Mouse (Mus musculus) CH12.LX (cell line): ENCODE results near the gene Tpsg1. TPM values are rescaled to one million over a fixed set of nuclear protein-coding genes. Genes with fewer than 3 reads are reported as not detected.

Experiments
- DNase-seq: peaks from one replicate; pipeline ENCODE4 v3.0.0-alpha.2; 2013; ENCODE audit errors: extremely low read depth
- H3K27ac ChIP-seq: 2 replicates; pipeline ENCODE4 v1.5.1; 2012; ENCODE audit warnings: low read depth, mild to moderate bottlenecking, control low read depth, moderate library complexity; ENCODE audit not compliant: insufficient read depth
- H3K27me3 ChIP-seq: replicated peaks from 2 replicates; pipeline ENCODE3; 2012; ENCODE audit warnings: inconsistent platforms
- H3K36me3 ChIP-seq, 2 experiments: replicated peaks in 1 of 2; 2 replicates each; pipeline versions ENCODE3 to v1.6.1; 2012; ENCODE audit warnings: inconsistent platforms in 1 of 2, low read length in 1 of 2, mild to moderate bottlenecking in 1 of 2, mixed read lengths in 1 of 2, moderate library complexity in 1 of 2; ENCODE audit not compliant: control insufficient read depth in 1 of 2, insufficient read depth in 1 of 2
- H3K4me1 ChIP-seq, 2 experiments: 2 replicates each; pipeline ENCODE4 v1.6.1; 2012; ENCODE audit warnings: inconsistent platforms in 1 of 2, moderate library complexity in 1 of 2; ENCODE audit not compliant: insufficient read depth in 2 of 2, control insufficient read depth in 1 of 2
- H3K4me2 ChIP-seq: 2 replicates; pipeline ENCODE4 v1.6.1; 2012; ENCODE audit warnings: low read depth, mild to moderate bottlenecking, control low read depth; ENCODE audit not compliant: poor library complexity, insufficient read depth, severe bottlenecking
- H3K4me3 ChIP-seq, 3 experiments: fragments of 150-350 bp in 1 of 3; sonication (generic) in 1 of 3; replicated peaks in 1 of 3; 2 replicates each; pipeline versions ENCODE3 to v1.5.1; 2011 to 2012; ENCODE audit warnings: low read depth in 2 of 3, low read length in 2 of 3, mild to moderate bottlenecking in 2 of 3, moderate library complexity in 2 of 3, control low read depth in 1 of 3, improper control_type of control experiment in 1 of 3, inconsistent platforms in 1 of 3, mixed read lengths in 1 of 3; ENCODE audit not compliant: poor library complexity in 1 of 3
- H3K79me2 ChIP-seq: replicated peaks from 2 replicates; pipeline ENCODE4 v1.6.1; 2012; ENCODE audit warnings: mild to moderate bottlenecking, moderate library complexity; ENCODE audit not compliant: control insufficient read depth, poor library complexity, insufficient read depth, severe bottlenecking; ENCODE audit errors: extremely low read depth
- H3K9ac ChIP-seq: 2 replicates; pipeline ENCODE4 v1.6.1; 2012; ENCODE audit warnings: low read depth, mild to moderate bottlenecking, control low read depth, moderate library complexity; ENCODE audit not compliant: insufficient read depth
- H3K9me3 ChIP-seq: replicated peaks from 2 replicates; pipeline ENCODE3; 2012; ENCODE audit warnings: low read length, inconsistent platforms, mixed read lengths
- BHLHE40 ChIP-seq: IDR thresholded peaks from 2 replicates; pipeline ENCODE4 v1.6.1; 2011; ENCODE audit warnings: mild to moderate bottlenecking, low read depth, low read length, improper control_type of control experiment
- CHD1 ChIP-seq: IDR thresholded peaks from 2 replicates; pipeline ENCODE4 v1.6.1; 2012; ENCODE audit warnings: low read depth, low read length, improper control_type of control experiment, inconsistent platforms
- CHD2 ChIP-seq: IDR thresholded peaks from 2 replicates; pipeline ENCODE4 v1.6.1; 2011; ENCODE audit warnings: low read length, improper control_type of control experiment
- ELF1 ChIP-seq: IDR thresholded peaks from 2 replicates; pipeline ENCODE4 v1.6.1; 2014; ENCODE audit warnings: low read depth, mild to moderate bottlenecking, inconsistent platforms, low read length, improper control_type of control experiment
- EP300 ChIP-seq: IDR thresholded peaks from 2 replicates; pipeline ENCODE4 v1.6.1; 2011; ENCODE audit warnings: low read length, improper control_type of control experiment
- GABPA ChIP-seq: IDR thresholded peaks from 2 replicates; pipeline ENCODE4 v1.6.1; 2012; ENCODE audit warnings: low read depth, low read length, improper control_type of control experiment, inconsistent platforms; ENCODE audit not compliant: insufficient replicate concordance
- JUND ChIP-seq: conservative IDR thresholded peaks from 2 replicates; pipeline ENCODE4 v1.6.1; 2011; ENCODE audit warnings: low read depth, low read length, improper control_type of control experiment
- KAT2A ChIP-seq: IDR thresholded peaks from 2 replicates; pipeline ENCODE4 v1.6.1; 2012; ENCODE audit warnings: low read length, improper control_type of control experiment, inconsistent platforms; ENCODE audit not compliant: insufficient replicate concordance
- MAX ChIP-seq: IDR thresholded peaks from 2 replicates; pipeline ENCODE4 v1.6.1; 2011; ENCODE audit warnings: low read length, improper control_type of control experiment
- MEF2A ChIP-seq: IDR thresholded peaks from 2 replicates; pipeline ENCODE4 v1.6.1; 2014; ENCODE audit warnings: low read depth, mild to moderate bottlenecking, inconsistent platforms, low read length, improper control_type of control experiment, borderline replicate concordance
- MYC ChIP-seq: IDR thresholded peaks from 2 replicates; pipeline ENCODE4 v1.6.1; 2011; ENCODE audit warnings: low read depth, mild to moderate bottlenecking, improper control_type of control experiment, low read length
- NELFE ChIP-seq: IDR thresholded peaks from 2 replicates; pipeline ENCODE4 v1.6.1; 2011; ENCODE audit warnings: low read depth, low read length, improper control_type of control experiment
- PAX5 ChIP-seq: IDR thresholded peaks from 2 replicates; pipeline ENCODE4 v1.6.1; 2012; ENCODE audit warnings: low read length, inconsistent platforms, mixed read lengths
- POLR2A ChIP-seq: IDR thresholded peaks from 2 replicates; pipeline ENCODE4 v1.6.1; 2011; ENCODE audit warnings: low read depth, mild to moderate bottlenecking, improper control_type of control experiment, low read length
- POLR2AphosphoS2 ChIP-seq: IDR thresholded peaks from 2 replicates; pipeline ENCODE4 v1.6.1; 2011; ENCODE audit warnings: low read depth, low read length, improper control_type of control experiment
- RCOR1 ChIP-seq: conservative IDR thresholded peaks from 2 replicates; pipeline ENCODE4 v1.6.1; 2012; ENCODE audit warnings: low read depth, mild to moderate bottlenecking, inconsistent platforms, low read length, improper control_type of control experiment
- SMC3 ChIP-seq: IDR thresholded peaks from 2 replicates; pipeline ENCODE4 v1.6.1; 2011; ENCODE audit warnings: low read depth, low read length, improper control_type of control experiment
- TBP ChIP-seq: conservative IDR thresholded peaks from 2 replicates; pipeline ENCODE4 v1.6.1; 2011; ENCODE audit warnings: low read depth, low read length, improper control_type of control experiment
- USF1 ChIP-seq: IDR thresholded peaks from 2 replicates; pipeline ENCODE4 v1.6.1; 2014; ENCODE audit warnings: low read depth, mild to moderate bottlenecking, inconsistent platforms, low read length, improper control_type of control experiment
- ZC3H11A ChIP-seq: IDR thresholded peaks from 2 replicates; pipeline ENCODE4 v1.6.1; 2012; ENCODE audit warnings: low read depth, mild to moderate bottlenecking, inconsistent platforms, low read length, improper control_type of control experiment
- ZKSCAN1 ChIP-seq: IDR thresholded peaks from 2 replicates; pipeline ENCODE4 v1.6.1; 2012; ENCODE audit warnings: low read depth, inconsistent platforms, low read length, improper control_type of control experiment, borderline replicate concordance
- ZMIZ1 ChIP-seq: IDR thresholded peaks from 2 replicates; pipeline ENCODE4 v1.6.1; 2012; ENCODE audit warnings: low read depth, mild to moderate bottlenecking, inconsistent platforms, low read length, improper control_type of control experiment
- dilution Hi-C: fragments of 300-500 bp; cut with MboI; formaldehyde crosslinking; loops from 2 replicates; pipeline ENCODE4 v1.14.3; 2020; ENCODE audit warnings: low sequenced_read_pairs; ENCODE audit not compliant: extremely low pct_unique_long_range_greater_than_20kb, extremely low pct_ligation_motif_present
- in situ Hi-C: fragments of 300-500 bp; cut with MboI; formaldehyde crosslinking; loops from 3 replicates; pipeline ENCODE4 v1.14.3; 2019; ENCODE audit warnings: low sequenced_read_pairs, low pct_ligation_motif_present, low pct_unique_long_range_greater_than_20kb, mixed read lengths
- polyA plus RNA-seq: library from polyadenylated mRNA; unstranded; fragments of >175 nt; gene quantifications from 2 replicates; pipeline ENCODE4 v1.2.1, GENCODE M21; 2012; ENCODE audit warnings: low read depth; ENCODE audit not compliant: insufficient read length
- total RNA-seq, 2 experiments: library from RNA; depleted of rRNA; stranded (reverse); fragments of 300-350 nt in 1 of 2; fragments of >200 nt in 1 of 2; gene quantifications; 2 replicates each; pipeline ENCODE4 v1.2.3; 2012 to 2014

The Tpsg1 gene
- total and polyA plus RNA-seq, 3 experiments = not detected

- in situ Hi-C loops = no loop called here
- no peaks in the 10 kb centered on the region for H3K79me2 ChIP-seq
- H3K4me2 ChIP-seq = no peak overlapping the region
- peaks cover 24% of the 10 kb centered on the region for H3K9me3 ChIP-seq
- H3K27ac ChIP-seq = no peak overlapping the region
- H3K4me3 ChIP-seq = no peak overlapping the region
- H3K36me3 ChIP-seq = no peaks in the 10 kb centered on the region
- H3K27me3 ChIP-seq = peaks cover 86% of the 10 kb centered on the region
- dilution Hi-C loops = no loop called here
- H3K9ac ChIP-seq = no peak overlapping the region
- TF ChIP-seq POLR2AphosphoS2 = no peak
- no peak for TF ChIP-seq BHLHE40
- TF ChIP-seq EP300 = no peak
- no peak for TF ChIP-seq SMC3
- no peak for TF ChIP-seq CHD2
- TF ChIP-seq USF1 = no peak
- no peak for TF ChIP-seq TBP
- TF ChIP-seq ZMIZ1 = no peak
- no peak for TF ChIP-seq ZKSCAN1
- TF ChIP-seq MAX = no peak
- no peak for TF ChIP-seq MYC
- DNase-seq = no peak
- H3K4me1 ChIP-seq = no peaks in the 10 kb centered on the region
Measured at GRCm38 (mm10) chr17:25340003-25340402, 29.1 kb upstream of the Tpsg1 start.

GRCm38 (mm10) chr17:25341490-25341889 lies 27.6 kb upstream of the Tpsg1 start:
- no peak for TF ChIP-seq PAX5
- dilution Hi-C loops = no loop called here
- H3K36me3 ChIP-seq = no peaks in the 10 kb centered on the region
- peaks cover 89% of the 10 kb centered on the region for H3K27me3 ChIP-seq
- no peaks in the 10 kb centered on the region for H3K79me2 ChIP-seq
- no peak overlapping the region for H3K4me3 ChIP-seq
- no peaks in the 10 kb centered on the region for H3K4me1 ChIP-seq
- peaks cover 24% of the 10 kb centered on the region for H3K9me3 ChIP-seq
- no peak overlapping the region for H3K27ac ChIP-seq
- in situ Hi-C loops = no loop called here
- no peak overlapping the region for H3K4me2 ChIP-seq
- no peak for DNase-seq
- no peak overlapping the region for H3K9ac ChIP-seq

- Histone ChIP-seq H3K9me3 (no peaks in the 10 kb centered on the region), H3K27me3 (peaks cover 87% of the 10 kb centered on the region)
- TF ChIP-seq TBP (no peak), GABPA (no peak), MYC (no peak), USF1 (no peak), PAX5 (no peak), POLR2A (no peak), ZMIZ1 (no peak), SMC3 (no peak), JUND (no peak), ELF1 (no peak), RCOR1 (no peak), CHD1 (no peak), MEF2A (no peak), NELFE (no peak), ZC3H11A (no peak), KAT2A (no peak)
- TF ChIP-seq, all 38 proteins: peak for 0
- no peaks in the 10 kb centered on the region for H3K4me1 ChIP-seq
- H3K9ac ChIP-seq = no peak within 1 kb of the TSS
- H3K27ac ChIP-seq = no peak within 1 kb of the TSS
- no peaks in the 10 kb centered on the region for H3K79me2 ChIP-seq
- in situ Hi-C loops = no loop called here
- H3K36me3 ChIP-seq = no peaks in the 10 kb centered on the region
- H3K4me2 ChIP-seq = no peak within 1 kb of the TSS
- H3K4me3 ChIP-seq = no peak within 1 kb of the TSS
- DNase-seq = no peak
- dilution Hi-C loops = no loop called here
Measured at GRCm38 (mm10) chr17:25345462-25345861, 23.6 kb upstream of the Tpsg1 start, which contains the start of gene Tpsab1. Gene Tpsab1, minus strand, starts transcription at chr17:25345562.
